Mouse (Mus musculus): ENCODE data around the gene Gtpbp6. TPM values are rescaled to one million over a fixed set of nuclear protein-coding genes. Genes with fewer than 3 reads are reported as not detected.

The Gtpbp6 gene
- polyA plus RNA-seq (2015; fragmentation: Illumina TruSeq; extraction: RNeasy Lipid Tissue Mini Kit (QIAGEN cat#74804); ENCODE audit: insufficient read depth, low replicate concordance) = 7.2 TPM

DNA sequence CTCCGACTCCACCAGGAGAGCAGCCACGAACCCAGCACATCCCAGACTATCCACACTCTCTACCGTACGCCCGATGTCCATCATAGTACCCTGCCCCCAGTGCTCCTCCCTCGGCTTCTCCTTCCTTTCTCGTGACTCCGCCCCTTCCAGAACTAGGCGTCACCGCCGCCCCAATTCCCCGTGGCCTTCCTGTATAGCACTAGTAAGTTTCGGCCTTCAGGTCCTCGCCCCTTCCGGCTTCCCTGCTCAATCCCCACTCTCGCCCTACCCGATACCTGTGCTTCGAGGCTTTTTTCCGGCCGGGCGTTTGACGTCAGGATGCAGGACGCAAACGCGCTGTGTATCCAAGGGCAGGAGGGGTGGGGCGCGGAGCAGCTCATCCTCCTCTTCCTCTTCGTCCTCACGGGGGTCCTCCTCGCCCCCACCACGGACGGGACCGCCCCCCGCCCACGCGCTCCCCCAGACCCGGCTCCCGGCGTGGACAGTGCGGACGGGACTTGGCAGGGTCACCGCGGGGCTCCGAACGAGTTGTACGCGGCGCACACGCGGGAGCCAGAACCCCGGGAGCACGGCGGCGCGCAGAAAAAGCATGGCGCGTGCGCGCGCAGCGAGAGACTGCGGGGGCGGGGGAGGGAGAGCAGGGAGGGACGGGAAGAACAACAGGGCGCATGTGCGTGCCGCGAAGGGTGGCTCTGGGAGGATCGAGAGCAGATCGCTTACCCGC is at the start of gene Gtpbp6:
Gtpbp6 (minus strand) TSS at position 617 of the 724 bp plus-strand sequence.

DNA sequence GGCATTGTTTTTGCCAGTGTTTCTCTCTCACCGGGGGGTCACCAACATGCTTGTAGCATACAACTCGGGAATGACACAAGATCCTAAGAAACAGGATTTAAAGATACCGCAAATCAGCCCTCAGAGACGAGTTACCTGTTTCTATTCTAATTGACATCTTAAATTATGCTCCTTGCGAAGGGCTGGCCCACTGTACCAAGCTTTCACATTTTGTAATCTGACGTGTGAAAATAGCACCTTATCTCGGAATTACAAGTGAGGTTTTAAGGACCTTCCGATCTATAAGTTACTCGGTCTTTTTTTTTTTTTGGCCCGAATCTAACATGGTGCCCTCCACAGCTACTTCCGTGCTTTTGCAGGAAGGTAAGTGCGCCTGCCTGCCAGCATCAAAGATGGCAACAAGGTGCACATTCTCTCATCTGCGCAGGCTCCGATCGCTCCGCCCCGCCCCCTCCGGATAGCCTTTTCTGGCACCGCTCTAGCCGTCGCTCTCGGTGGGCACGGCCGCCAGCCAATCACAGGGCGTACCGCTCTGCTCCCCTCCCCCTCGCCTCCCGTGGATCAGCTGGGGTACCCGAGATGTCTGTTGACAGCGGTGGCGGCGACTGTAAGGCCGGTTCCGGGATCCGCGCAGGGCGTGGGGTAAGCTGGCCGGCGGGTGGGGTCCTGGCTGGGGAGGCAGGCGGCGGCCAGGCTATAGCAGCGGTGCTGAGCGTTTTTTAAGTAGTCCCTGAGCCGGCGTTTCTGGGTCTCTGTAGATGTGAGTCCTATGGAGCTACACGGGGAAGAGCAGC is 27.5 kb upstream of the Gtpbp6 start, which contains the start of gene Chfr:
Chfr (plus strand) TSS at position 550 of the 794 bp plus-strand sequence.

GRCm38 (mm10) chr5:110109991-110110441 is 2.0 kb upstream of the Gtpbp6 start, which contains the start of gene Zfp605:
Zfp605 (plus strand) TSS chr5:110110092.

DNA sequence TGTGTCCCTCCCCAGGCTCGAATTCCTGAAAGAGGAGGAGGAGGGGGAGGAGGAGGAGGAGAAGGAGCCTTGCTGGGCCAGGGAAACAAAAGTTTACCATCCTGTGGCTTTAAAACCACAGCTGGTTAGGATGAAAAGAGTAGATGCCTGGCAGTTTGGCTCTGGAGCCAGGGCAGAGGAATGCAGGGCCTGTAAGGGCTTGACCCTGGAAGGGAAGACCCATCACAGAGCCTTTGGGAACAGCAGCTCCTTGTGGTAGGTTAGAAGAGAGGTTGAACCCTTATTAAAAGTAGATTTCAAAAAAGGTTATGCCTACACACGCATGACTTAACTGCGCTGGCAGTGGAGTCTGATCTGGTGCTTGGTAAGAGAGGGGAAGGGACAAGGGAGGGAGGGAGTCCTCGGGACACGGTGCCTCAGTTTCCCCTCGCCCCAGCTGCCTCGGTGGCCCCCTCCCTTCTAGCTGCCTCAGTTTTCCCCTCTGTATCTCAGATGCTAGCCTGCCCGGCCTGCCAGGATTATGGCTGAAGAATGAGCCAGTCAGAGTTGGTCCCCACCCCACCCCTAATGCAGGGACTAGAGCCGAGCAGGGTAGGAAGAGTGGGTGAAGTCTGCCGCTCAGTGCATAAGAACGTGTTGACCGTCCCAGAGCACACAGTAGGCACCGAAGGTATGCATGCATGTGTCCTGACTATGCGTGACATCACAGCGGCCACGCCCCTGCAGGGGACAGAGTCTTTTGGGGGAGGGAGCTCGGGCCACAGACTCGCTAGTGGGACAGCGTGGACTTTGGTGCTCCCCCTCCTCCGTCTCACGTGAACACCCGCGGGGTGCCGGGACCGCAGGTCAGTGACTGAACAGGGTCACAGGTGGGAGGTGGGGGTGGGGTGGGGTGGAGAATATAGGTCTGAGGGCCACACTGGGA is 8.1 kb downstream of the Gtpbp6 start, which contains the start of gene Plcxd1:
Plcxd1 (plus strand) TSS at position 314 of the 925 bp plus-strand sequence.

DNA sequence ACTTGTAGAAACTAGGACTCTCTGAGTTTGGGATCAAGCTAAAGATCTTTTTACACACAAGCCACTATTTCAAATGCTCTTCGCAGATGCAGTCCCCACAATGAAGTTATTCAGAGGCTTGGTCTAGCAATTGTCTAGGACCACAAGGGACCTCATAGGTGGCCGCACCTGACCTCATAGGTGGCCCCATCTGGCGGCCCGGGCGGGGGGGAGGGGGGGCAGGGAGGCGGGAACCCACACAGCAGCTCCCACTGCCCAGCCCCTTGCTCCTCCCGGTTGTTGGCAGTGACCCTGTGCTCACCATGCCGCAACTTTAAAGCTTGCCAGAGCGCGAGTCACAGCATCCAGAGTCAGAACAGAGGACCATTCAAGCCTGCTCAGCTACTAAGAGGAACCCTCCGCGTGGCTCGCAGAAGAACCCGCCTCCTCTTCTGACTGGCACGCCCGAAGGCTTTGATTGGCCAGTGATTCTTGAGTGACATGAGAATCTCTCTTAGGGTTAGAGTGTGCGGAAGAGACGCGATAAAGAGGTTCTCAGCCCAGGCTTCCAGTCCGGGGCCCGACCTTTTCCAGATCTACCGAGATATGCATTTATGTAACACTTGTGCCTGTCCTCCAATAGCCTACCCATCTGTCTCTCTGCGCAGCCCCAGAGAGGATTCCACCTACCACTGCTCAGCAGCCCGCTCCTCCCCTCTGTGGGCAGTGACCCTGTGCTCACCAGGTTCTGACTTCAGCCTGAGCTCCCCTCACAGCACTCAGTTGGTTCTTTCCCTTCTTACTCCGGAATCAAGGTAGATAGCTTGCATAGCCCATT is 13.8 kb downstream of the Gtpbp6 start, which contains the start of gene Gm35315:
Gm35315 (minus strand) TSS at position 391 of the 817 bp plus-strand sequence.

DNA sequence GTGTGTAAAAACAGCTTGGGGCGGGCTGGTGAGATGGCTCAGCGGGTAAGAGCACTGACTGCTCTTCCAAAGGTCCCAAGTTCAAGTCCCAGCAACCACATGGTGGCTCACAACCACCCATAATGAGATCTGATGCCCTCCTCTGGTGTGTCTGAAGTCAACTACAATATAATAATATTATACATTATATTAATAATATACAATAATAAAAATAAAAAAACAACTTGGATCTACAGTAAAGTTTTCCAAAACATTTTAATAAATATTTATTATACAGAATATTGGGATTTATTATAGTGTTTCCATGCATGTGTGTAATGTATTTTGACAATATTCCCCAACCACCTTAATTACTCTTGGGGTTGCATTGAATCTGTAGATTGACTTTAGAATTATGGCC is 35.6 kb downstream of the Gtpbp6 start, which contains the start of gene Gm17655:
Gm17655 (minus strand) TSS at position 101 of the 400 bp plus-strand sequence.

Other genes starting within 250 kb of the Gtpbp6 start
- 44.0 TPM for gene Gm15446, start 184.8 kb downstream of the Gtpbp6 start, polyA plus RNA-seq (2015; fragmentation: Illumina TruSeq; extraction: RNeasy Lipid Tissue Mini Kit (QIAGEN cat#74804); ENCODE audit: insufficient read depth, low replicate concordance)
- gene Zfp932, start 111.7 kb downstream of the Gtpbp6 start, polyA plus RNA-seq (2015; fragmentation: Illumina TruSeq; extraction: RNeasy Lipid Tissue Mini Kit (QIAGEN cat#74804); ENCODE audit: insufficient read depth, low replicate concordance) = 78.9 TPM
- 13.7 TPM for gene Gm17655, start 35.7 kb downstream of the Gtpbp6 start, polyA plus RNA-seq (2015; fragmentation: Illumina TruSeq; extraction: RNeasy Lipid Tissue Mini Kit (QIAGEN cat#74804); ENCODE audit: insufficient read depth, low replicate concordance)
- 3.2 TPM for gene Gm35315, start 13.8 kb downstream of the Gtpbp6 start, polyA plus RNA-seq (2015; fragmentation: Illumina TruSeq; extraction: RNeasy Lipid Tissue Mini Kit (QIAGEN cat#74804); ENCODE audit: insufficient read depth, low replicate concordance)
- 0.14 TPM for gene Plcxd1, start 8.2 kb downstream of the Gtpbp6 start, polyA plus RNA-seq (2015; fragmentation: Illumina TruSeq; extraction: RNeasy Lipid Tissue Mini Kit (QIAGEN cat#74804); ENCODE audit: insufficient read depth, low replicate concordance)
- gene Zfp605, start 1.9 kb upstream of the Gtpbp6 start, polyA plus RNA-seq (2015; fragmentation: Illumina TruSeq; extraction: RNeasy Lipid Tissue Mini Kit (QIAGEN cat#74804); ENCODE audit: insufficient read depth, low replicate concordance) = 9.9 TPM
- gene Chfr, start 27.6 kb upstream of the Gtpbp6 start, polyA plus RNA-seq (2015; fragmentation: Illumina TruSeq; extraction: RNeasy Lipid Tissue Mini Kit (QIAGEN cat#74804); ENCODE audit: insufficient read depth, low replicate concordance) = 75.2 TPM
- 23.6 TPM for gene Golga3, start 68.5 kb upstream of the Gtpbp6 start, polyA plus RNA-seq (2015; fragmentation: Illumina TruSeq; extraction: RNeasy Lipid Tissue Mini Kit (QIAGEN cat#74804); ENCODE audit: insufficient read depth, low replicate concordance)
- 68.9 TPM for gene Ankle2, start 122.8 kb upstream of the Gtpbp6 start, polyA plus RNA-seq (2015; fragmentation: Illumina TruSeq; extraction: RNeasy Lipid Tissue Mini Kit (QIAGEN cat#74804); ENCODE audit: insufficient read depth, low replicate concordance)
- 38.6 TPM for gene Pgam5, start 161.7 kb upstream of the Gtpbp6 start, polyA plus RNA-seq (2015; fragmentation: Illumina TruSeq; extraction: RNeasy Lipid Tissue Mini Kit (QIAGEN cat#74804); ENCODE audit: insufficient read depth, low replicate concordance)
- 3.8 TPM for gene Pxmp2, start 178.0 kb upstream of the Gtpbp6 start, polyA plus RNA-seq (2015; fragmentation: Illumina TruSeq; extraction: RNeasy Lipid Tissue Mini Kit (QIAGEN cat#74804); ENCODE audit: insufficient read depth, low replicate concordance)
- gene Pole, start 178.1 kb upstream of the Gtpbp6 start, polyA plus RNA-seq (2015; fragmentation: Illumina TruSeq; extraction: RNeasy Lipid Tissue Mini Kit (QIAGEN cat#74804); ENCODE audit: insufficient read depth, low replicate concordance) = 14.2 TPM
- 0.52 TPM for gene P2rx2, start 235.0 kb upstream of the Gtpbp6 start, polyA plus RNA-seq (2015; fragmentation: Illumina TruSeq; extraction: RNeasy Lipid Tissue Mini Kit (QIAGEN cat#74804); ENCODE audit: insufficient read depth, low replicate concordance)
- gene Lrcol1, start 236.5 kb upstream of the Gtpbp6 start, polyA plus RNA-seq (2015; fragmentation: Illumina TruSeq; extraction: RNeasy Lipid Tissue Mini Kit (QIAGEN cat#74804); ENCODE audit: insufficient read depth, low replicate concordance) = not detected